Mouse (Mus musculus): Measurements from ENCODE around the gene Aaas.

Aaas gene

GRCm38 (mm10) chr15:102350138-102350941 is at the start of gene Aaas:
Gene Aaas (minus strand): TSS chr15:102350771.
- DNase-seq = peak; percentile 95

GRCm38 (mm10) chr15:102399229-102400221 is 49.0 kb upstream of the Aaas start:
- DNase-seq = peak; percentile 86

DNA sequence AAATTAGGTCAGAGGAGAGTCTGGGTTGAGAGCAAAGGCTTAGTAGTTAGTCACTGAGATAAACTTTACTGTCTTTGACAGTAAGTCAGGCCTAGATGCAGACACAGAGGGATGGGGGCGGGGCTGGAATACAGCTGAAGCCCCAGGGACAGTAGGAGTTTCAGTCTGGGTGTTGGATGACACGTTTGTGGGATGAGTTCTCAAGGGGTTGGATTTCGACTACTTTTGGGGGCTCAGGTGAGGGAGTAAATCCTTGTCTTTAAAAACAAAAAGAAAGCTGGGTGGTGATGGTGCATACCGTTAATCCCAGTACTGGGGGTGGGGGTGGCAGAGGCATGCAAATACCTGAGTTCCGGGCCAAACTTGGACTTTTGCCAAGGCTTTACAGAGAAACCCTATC is 48.1 kb upstream of the Aaas start:
- no peak for DNase-seq

DNA sequence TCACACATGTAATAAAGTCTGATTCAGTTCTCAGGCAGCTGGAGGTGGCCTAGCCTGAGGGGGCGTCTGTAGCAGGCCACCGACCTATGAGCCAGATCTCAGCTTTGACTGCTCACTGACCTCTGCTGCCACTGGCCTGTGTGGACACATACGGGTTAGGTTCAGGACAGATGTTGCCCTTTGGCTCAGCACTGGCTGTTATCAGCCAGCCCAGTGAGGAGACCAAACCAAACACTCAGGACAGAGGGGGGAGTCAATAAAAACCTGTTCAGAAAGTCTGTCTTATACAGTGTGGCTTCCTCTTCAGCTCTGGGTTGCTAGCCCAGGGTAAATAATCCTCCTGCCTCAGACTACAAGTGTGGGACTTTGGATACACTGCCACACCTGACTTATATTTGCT is 44.5 kb upstream of the Aaas start:
- DNase-seq = no peak

GRCm38 (mm10) chr15:102393584-102394014 is 43.0 kb upstream of the Aaas start:
- DNase-seq = no peak

DNA sequence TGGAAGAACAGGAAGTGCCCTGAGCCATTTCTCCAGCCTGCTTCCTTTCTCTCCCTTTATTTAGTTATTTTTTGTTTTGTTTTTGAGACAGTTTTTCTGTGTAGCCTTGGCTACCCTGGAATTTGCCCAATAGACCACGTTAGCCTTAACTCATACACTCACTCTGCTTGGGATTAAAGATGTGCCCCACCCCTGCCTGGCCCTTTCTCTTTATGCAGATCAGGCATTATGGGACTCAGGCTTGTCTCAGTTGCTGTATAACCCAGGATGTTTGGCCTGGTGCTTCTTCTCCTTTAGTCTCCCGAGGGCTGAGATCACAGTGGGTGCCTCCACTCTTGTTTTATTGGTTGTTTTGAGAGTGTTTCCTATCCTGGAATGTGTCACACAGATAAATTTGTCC is 41.9 kb upstream of the Aaas start:
- no peak for DNase-seq

DNA sequence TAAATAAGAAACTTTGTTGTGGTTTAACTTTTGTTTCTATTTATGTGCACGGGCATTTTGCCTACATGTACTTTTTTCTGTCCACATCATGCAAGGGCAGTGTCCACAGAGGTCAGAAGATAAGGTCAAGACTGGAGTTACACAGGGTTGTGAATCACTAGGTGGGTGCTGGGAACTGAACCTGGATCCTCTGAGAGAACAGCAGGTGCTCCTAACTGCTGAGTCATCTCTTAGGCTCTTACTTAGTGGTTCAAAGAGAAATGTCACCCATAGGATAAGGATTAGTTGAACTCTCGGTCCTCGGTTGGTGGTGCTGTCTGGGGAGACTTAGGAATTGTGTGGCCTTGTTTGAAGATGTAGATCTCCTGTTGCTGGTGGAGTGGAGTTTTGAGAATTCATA is 38.4 kb upstream of the Aaas start:
- DNase-seq = no peak

DNA sequence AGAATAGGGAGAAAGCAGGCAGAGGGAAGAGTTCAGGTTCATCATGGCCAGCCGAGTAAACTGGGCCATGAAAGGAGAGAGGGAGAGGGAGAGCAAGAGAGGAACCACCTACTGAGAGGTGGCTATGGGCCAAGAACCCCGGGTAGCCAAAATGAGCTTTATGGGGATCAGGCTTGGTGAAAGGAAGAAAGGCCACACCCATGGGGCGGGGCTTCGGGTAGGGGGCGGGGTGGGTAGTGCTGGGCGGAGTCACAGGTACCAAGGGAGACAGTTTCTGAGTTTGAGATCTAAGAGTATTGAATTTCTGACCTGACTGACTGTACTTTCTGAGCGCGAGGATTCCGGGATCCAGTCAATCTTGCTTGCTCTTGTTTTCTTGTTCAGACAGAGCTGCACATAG is 36.1 kb upstream of the Aaas start:
- DNase-seq = no peak

DNA sequence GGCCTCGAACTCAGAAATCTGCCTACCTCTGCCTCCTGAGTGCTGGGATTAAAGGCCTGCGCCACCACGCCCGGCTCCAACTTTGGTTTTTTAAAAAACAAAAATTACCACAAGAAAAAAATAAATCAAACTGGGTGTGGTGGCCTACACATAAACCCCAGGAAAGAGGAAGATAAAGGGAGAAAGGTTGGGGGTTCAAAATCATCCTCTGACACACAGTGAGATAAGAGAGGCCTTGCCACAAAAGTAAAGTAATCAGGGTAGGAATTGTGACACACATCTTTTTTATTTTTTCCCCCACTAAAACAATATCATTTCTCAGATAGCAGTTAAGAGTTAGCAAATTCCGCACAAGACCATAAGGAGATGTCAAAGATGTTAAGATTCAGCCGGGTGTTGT is 33.1 kb upstream of the Aaas start:
- DNase-seq = no peak

DNA sequence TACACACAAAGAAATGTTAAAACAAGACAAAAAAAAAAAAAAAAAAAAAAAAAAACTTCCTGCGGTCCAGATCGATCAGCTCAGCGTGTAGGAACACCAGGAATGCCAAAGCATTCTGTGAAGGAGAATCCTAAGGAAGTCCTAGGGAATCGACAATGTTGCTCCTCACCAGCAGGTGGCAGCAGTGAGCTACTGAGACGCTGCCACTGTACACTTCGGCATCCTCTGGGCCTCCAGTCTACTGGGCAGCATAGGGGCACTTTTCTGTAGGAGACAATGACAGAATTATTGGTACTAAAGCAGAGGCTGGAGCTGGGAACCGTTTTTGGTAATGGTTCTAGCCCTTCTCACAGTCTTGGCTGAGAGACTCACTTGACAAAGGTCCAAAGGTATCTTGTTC is 31.0 kb upstream of the Aaas start:
- DNase-seq = peak; percentile 76

DNA sequence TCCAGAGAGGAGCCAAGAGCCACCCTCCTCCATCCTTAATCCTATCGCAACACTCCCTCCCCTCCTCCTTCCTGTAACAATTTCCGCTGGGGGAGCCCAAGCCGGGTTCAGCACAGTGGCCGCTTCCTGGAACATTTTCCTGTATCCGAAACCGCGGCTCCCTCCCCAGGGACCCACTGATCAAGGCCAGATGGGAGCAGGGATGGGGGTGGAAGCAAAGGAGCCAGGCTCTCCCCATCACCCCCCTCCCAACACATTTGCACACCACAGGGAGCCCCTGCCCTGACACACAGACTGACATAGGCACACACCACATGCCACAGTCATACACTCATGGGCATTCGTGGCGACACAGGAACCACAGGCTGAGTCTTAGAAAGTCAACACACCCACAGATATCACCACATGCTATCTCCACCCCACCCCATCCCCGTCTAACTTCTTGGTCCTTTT is 27.3 kb upstream of the Aaas start:
- peak; percentile 20 for DNase-seq

DNA sequence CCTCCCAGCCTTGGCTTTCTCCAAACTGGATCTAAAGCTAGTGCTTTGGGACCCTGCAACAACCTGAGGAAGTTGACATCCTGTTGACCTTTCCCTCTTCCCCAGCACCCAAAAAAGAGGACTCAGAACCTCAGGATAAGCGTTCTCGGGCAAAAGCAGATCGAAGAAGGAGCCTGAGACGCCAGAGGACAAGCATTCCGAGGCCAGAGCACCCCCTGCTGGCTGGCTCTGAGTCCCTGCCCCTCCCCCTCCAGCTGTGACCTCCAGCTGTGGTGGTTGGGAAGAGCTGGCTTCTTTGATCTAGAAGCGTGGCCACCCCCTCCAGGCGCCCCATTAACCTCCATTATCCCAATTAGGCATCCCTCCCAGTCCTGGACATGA is 26.6 kb upstream of the Aaas start:
- peak; percentile 88 for DNase-seq

DNA sequence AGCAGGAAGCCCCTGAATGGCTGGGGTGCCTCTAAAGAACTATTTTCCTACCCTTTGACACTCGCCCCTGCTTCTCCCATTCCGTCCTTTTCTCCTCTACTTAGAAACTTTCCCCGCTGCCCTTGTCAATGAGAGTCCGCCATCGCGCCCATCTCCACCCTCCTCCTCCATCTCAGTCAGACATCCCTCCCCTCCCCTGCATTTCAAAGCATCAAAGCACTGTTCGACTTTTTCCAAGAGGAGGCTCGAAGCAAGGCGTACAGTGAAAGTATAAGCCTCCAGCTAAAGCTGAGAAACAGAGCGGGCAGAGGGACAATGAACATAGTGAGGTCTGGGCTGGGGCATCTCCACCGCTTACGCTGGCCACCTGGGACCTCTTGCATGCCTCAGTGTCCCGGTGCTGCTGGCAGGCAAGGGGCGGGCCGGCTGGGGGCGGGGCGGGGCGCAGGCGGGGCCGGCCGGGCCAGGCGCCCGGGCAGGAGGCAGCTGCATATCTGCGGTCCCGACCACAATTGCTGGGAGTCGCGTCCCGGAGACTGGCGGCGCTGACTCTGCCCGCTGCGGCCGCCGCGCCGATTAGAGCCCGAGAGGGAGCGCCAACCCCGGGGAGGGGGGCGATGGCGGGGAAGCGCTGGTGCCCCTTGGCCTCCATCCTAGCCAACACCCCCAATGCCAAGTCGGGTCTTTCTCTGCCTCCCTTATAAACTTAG is 26.0 kb upstream of the Aaas start:
- peak; percentile 57 for DNase-seq

- no peak for DNase-seq
These were observed 20.2 kb upstream of the Aaas start for GRCm38 (mm10) chr15:102370727-102371126.

DNA sequence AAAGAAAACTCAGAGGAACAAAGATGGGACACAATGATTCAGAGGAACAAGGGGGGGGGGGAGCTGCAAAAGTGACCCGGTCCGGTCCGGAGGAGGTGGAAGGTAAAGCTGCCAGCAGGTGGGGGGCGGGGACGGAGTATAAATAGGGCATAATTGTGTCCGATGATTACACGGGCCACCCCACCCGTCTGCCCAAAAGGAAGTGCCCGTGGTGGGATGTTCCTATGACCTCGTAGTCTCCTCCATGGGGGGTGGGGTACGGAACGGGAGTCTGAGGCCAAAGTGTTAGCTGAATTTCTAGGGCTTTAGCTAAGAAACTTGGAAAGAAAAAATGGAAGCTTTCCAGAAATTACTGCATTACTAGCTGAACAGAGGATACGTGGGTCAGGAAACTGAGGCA is 19.4 kb upstream of the Aaas start:
- no peak for DNase-seq

- no peak for DNase-seq
These were observed 16.3 kb upstream of the Aaas start, which contains the start of gene Sp7 for GRCm38 (mm10) chr15:102366733-102367344. Gene Sp7 (minus strand): TSS chr15:102367182.

DNA sequence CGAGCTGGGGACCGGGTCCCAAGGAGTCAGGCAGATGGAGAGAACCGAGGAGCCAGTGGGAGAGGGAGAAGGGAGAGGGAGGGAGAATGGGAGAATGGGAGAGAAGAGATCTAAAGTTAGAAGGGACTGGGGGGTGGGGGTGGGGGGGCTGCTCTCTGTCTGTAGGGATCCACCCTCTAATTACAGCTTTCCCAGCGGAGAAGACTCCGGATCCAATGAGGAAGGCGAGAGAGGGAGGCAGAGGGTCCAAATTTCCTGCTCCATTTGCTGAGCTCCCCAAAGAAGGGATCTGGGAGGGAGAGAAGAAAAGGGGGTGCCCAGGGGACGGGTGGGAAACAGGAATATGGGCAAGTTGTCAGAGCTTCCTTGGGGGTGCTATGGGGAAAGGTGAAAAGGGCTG is 15.7 kb upstream of the Aaas start:
- no peak for DNase-seq

DNA sequence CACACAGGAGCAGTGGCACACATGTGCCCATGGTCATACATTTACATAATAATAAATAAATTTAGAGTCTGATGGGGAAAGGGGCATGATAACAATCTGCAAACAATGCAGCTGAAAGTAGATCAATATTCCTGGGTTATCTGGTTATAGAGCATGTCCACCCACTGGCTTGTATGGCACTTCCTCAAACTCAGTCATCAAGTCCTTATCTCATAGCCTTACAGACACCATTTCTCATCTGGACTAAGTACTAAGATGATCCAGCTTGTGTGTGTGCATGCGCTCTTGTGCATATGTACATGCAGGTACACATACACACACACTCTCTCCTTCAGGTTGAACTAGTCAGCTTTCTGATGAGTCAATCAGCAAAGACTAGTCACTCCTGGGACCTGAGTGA is 14.1 kb upstream of the Aaas start:
- DNase-seq = no peak

- no peak for DNase-seq
These were observed 12.1 kb upstream of the Aaas start for GRCm38 (mm10) chr15:102362648-102363047.

DNA sequence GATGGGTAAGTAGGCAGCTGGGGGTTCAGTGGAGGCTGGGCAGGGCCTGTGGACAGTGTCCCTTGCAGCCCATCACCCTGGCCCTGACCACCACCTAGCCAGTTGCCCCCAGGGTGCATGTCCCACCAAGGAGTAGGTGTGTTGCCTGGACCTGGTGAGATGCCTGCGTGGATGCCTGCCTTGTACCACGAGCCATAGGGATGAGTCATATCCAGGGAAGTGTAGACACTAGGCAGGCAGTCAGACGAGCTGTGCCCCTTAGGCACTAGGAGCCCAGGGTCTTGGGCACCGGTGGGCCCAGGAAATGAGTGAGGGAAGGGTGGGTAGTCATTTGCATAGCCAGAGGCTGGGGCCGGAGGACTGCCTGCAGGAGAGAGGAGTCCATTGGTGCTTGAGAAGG is 8.3 kb upstream of the Aaas start:
- DNase-seq = no peak

DNA sequence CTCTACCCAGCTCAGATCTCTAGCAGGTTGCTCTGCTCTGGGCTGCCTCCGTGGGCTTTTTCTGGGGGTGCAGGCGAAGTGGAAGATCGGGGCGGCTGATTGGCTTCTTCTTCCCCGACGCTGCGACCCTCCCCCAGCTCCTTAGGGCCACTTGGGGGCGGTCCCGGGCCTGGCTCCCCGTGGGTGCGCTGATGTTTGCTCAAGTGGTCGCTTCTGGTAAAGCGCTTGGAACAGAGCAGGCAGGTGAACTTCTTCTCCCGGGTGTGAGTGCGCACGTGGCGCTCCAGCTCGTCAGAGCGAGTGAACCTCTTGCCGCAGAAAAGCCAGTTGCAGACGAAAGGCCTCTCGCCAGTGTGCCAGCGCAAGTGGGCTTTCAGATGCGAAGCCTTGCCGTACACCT is 7.6 kb upstream of the Aaas start:
- DNase-seq = peak; percentile 30

DNA sequence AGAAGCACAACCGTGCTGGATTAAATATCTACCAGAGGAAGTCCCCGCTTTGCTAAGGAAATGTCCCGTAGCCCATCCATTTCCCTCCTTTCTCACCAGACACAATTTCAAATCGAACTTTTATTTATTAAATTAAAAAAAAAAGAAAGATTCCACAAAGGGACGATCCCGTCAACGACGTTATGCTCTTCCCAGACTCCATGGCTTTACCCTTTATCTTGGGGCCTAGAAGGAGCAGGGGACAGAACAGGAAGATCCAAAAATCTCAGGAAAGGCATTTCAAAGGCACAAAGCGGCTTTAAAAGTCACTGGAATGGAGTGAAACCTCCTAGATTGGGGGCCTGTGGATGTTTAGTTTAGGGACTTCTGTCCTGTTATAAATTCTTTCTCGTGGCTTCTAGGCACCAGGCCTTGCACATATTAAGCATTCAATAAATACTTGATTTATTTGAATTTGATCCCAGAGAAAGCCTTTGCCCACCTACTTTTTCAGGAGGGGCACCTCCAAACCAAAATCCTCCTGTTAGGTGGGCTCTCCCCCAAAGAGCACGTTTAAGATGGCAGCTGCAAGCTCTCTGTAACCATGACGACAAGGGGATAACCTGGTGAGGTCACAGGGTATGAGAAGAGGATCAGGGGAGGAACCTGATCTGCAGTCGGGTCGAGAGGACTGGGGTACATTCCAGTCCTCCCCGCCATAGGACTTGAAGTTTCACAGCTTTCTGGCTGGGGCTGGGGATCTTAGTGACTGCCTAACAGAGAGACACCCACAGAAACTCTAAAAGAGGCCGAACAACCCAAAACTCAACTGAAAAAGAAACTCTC is 6.1 kb upstream of the Aaas start:
- DNase-seq = no peak
